12 mouse cellular contexts compared by ENCODE assay signal in genomic region chr2:66131862-66132544, GRCm38 (mm10). TPM values are rescaled to one million over a fixed set of nuclear protein-coding genes. Genes with fewer than 3 reads are reported as not detected.
"Had no signal": no experiment of that assay in that cellular context is flagged by ENCODE, and none has a peak within 500 bp of the region (broad histone marks: within the 10 kb centered on the region; RNA-seq: fewer than 3 reads in every experiment).

No protein-coding gene starts in this region.

- H3K36me3 ChIP-seq: hindbrain, embryonic 15.5 days; limb, embryonic 15.5 days; liver, embryonic 12.5 days; midbrain, embryonic 12.5 days; neural tube, embryonic 13.5 days had no signal

- H3K9me3 ChIP-seq: hindbrain, embryonic 15.5 days; limb, embryonic 15.5 days; liver, embryonic 12.5 days; midbrain, embryonic 12.5 days; neural tube, embryonic 13.5 days had no signal

- H3K4me1 ChIP-seq: hindbrain, embryonic 15.5 days; limb, embryonic 15.5 days; liver, embryonic 12.5 days; midbrain, embryonic 12.5 days; neural tube, embryonic 13.5 days had no signal

- ATAC-seq: intestine, embryonic 16.5 days; liver, embryonic 12.5 days; midbrain, embryonic 16.5 days had no signal

- H3K4me2 ChIP-seq: hindbrain, embryonic 15.5 days; limb, embryonic 15.5 days; liver, embryonic 12.5 days; midbrain, embryonic 12.5 days; neural tube, embryonic 13.5 days had no signal

- DNase-seq: right cerebral cortex, postnatal 25 days; thymus, adult 18-20 months; thymus, postnatal 14 days had no signal

- H3K9ac ChIP-seq: hindbrain, embryonic 15.5 days; limb, embryonic 15.5 days; liver, embryonic 12.5 days; midbrain, embryonic 12.5 days; neural tube, embryonic 13.5 days had no signal

- H3K27me3 ChIP-seq: hindbrain, embryonic 15.5 days; limb, embryonic 15.5 days; liver, embryonic 12.5 days; neural tube, embryonic 13.5 days had no signal

- H3K27ac ChIP-seq: hindbrain, embryonic 15.5 days; left cerebral cortex, adult 2 months; limb, embryonic 15.5 days; liver, embryonic 12.5 days; midbrain, embryonic 12.5 days; neural tube, embryonic 13.5 days had no signal

- H3K4me3 ChIP-seq: hindbrain, embryonic 15.5 days; left cerebral cortex, adult 2 months; limb, embryonic 15.5 days; liver, embryonic 12.5 days; midbrain, embryonic 12.5 days; neural tube, embryonic 13.5 days had no signal

RNA-seq across cellular contexts. Expression of gene Galnt3, which starts 7.2 kb away (rescaled TPM):
- total RNA-seq: megakaryocyte-erythroid progenitor cell, adult 5-6 weeks had no signal
